Mouse (Mus musculus): Measurements from ENCODE around the gene Abhd2.

DNA sequence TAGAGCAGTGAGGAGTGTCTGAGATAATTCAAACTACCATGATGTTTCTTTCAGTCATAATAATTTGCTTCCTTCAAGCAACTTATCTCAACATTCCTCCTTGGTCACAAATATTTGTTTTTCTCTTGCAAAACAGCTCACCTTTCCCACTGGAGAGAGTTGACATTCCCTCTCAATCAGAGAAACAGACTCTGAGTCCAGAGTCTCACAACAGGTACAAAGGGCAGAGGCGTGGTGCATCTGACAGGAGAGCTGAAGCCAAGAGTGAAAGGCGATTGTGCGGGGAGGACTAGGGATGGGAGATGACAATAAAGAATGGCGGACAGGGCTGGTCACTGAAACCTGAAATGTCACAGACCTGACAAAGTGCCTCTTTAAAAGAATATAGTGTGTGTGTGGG is 16.3 kb upstream of the Abhd2 start:
- TF ChIP-seq CTCF (IDR thresholded peaks at IDR 0.05; ENCODE audit: borderline replicate concordance, insufficient read depth, low read length) (no peak), POLR2A (IDR thresholded peaks at IDR 0.05; ENCODE audit: low read depth, low read length) (no peak)
